Mouse (Mus musculus) CD4-positive, CD25-positive, alpha-beta regulatory T cell, adult 9 weeks (primary cell): Measurements from ENCODE around the gene Aox4. TPM values are rescaled to one million over a fixed set of nuclear protein-coding genes. Genes with fewer than 3 reads are reported as not detected.

Experiments
- polyA plus RNA-seq: library from polyadenylated mRNA; unstranded; fragments of 100-300 nt; shearing (Covaris generic); gene quantifications from one replicate; pipeline ENCODE4 v1.2.1, GENCODE M21; 2017

Gene Aox4
- not detected for polyA plus RNA-seq

DNA sequence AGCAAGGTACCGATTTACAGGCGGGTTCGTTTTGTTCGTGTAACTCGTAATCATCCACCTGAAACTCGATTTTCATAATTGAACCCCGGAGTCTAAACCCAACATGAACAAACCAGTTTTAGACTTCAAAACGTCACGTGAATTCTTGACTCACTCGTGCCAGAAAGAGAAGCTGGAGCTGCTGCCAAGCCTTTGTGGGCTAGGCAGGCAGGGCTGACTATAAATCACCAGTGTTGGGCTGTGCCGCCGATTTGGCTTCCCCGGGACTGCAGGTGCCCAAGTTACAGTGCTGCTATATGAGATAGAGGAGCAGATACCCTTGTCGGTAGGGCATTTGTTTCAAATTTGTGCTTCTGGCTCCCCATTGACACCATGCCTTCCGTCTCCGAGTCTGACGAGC is at the start of gene Aox4:
Gene Aox4, plus strand, starts transcription at position 195 of the 400 bp plus-strand sequence.

DNA sequence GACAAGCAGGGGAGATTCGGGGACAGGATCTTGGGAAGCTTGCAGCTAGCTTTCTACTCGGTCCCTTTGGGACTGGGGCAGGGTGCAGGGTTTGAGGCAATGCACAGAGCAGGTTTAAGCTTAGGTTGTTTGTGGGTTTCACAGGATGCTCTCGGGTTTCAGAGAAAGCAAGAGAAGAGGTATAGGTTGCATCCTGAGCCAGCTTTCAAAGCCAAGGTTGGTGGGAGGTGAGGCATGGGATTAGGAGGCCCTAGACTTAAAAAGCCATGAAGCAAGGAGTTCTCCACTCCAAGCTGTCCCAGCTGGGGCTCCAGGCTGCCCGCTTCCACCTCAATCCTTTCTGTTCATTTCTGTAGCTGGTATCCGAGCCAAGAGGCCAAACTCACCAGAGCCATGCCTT is 67.8 kb downstream of the Aox4 start, which contains the start of gene Aox2:
Gene Aox2, plus strand, starts transcription at position 301 of the 400 bp plus-strand sequence.

Other genes with a start within 250 kb of the Aox4 start
- gene Sgo2a, start 214.4 kb upstream of the Aox4 start, polyA plus RNA-seq = 0.53 TPM
- gene Kctd18, start 191.4 kb upstream of the Aox4 start, polyA plus RNA-seq = 36.5 TPM
- gene Aox1, start 180.5 kb upstream of the Aox4 start, polyA plus RNA-seq = not detected
- gene Aox3, start 97.3 kb upstream of the Aox4 start, polyA plus RNA-seq = not detected
- gene Aox2, start 67.9 kb downstream of the Aox4 start, polyA plus RNA-seq = 0.06 TPM
- 426 TPM for gene Bzw1, start 182.5 kb downstream of the Aox4 start, polyA plus RNA-seq
- 441 TPM for gene Clk1, start 213.7 kb downstream of the Aox4 start, polyA plus RNA-seq
- gene Nif3l1, start 234.8 kb downstream of the Aox4 start, polyA plus RNA-seq = 37.9 TPM
- gene Ppil3, start 235.1 kb downstream of the Aox4 start, polyA plus RNA-seq = 76.7 TPM